9 mouse cellular contexts compared by ENCODE assay signal in genomic region chr7:110728876-110729275, GRCm38 (mm10). TPM values are rescaled to one million over a fixed set of nuclear protein-coding genes. Genes with fewer than 3 reads are reported as not detected.
A peak's percentile ranks its signal among the peaks of the same experiment; 100 is the strongest.
DNase-seq lines count a peak whose midpoint lies in the region; ATAC-seq and TF ChIP-seq lines count a peak whose summit lies in the region.
"Had no signal": no experiment of that assay in that cellular context is flagged by ENCODE, and none has a peak within 500 bp of the region (broad histone marks: within the 10 kb centered on the region; RNA-seq: fewer than 3 reads in every experiment).

No protein-coding gene starts in this region.

- H3K36me3 ChIP-seq in ES-Bruce4 (ENCODE audit: control insufficient read depth, insufficient read depth, low read length, poor library complexity, severe bottlenecking) = no peaks in the 10 kb centered on the region
- no peaks in the 10 kb centered on the region for H3K36me3 ChIP-seq in neural tube, embryonic 15.5 days

- TF ChIP-seq CTCF in layer of hippocampus, adult 2 months (conservative IDR thresholded peaks at IDR 0.05) = peak; percentile 76
- TF ChIP-seq CTCF in ES-Bruce4 (IDR thresholded peaks at IDR 0.05; ENCODE audit: low read depth, low read length) = peak; percentile 29

- no peak overlapping the region for H3K4me3 ChIP-seq in layer of hippocampus, adult 2 months
- H3K4me3 ChIP-seq in ES-Bruce4 (ENCODE audit: low read depth, low read length) = no peak overlapping the region
- H3K4me3 ChIP-seq in neural tube, embryonic 15.5 days (replicated peaks) = no peak overlapping the region
- H3K4me3 ChIP-seq: erythroblast, embryonic 14.5 days had no signal

- no peak for TF ChIP-seq POLR2A in ES-Bruce4 (IDR thresholded peaks at IDR 0.05; ENCODE audit: insufficient read depth, low read length)

- DNase-seq in layer of hippocampus, adult 2 months (ENCODE audit: low spot score in 2 of 2) = peak in 1 of 2 experiments; percentile 12
- DNase-seq in layer of hippocampus, adult 9-10 months (ENCODE audit: low spot score) = no peak
- DNase-seq in adrenal gland, postnatal 25 days = peak; percentile 27
- peak; percentile 20 for DNase-seq in induced T-regulatory cell, adult 2 months (ENCODE audit: low read depth)
- DNase-seq in heart, postnatal 36 days = no peak

- WGBS in neural tube, embryonic 15.5 days = 50% methylated on average over 3 of the region's 3 CpGs

- intact Hi-C loops in heart, postnatal 36 days (cut with DNase I) = loop anchor here (2.0 to 5.0 kb wide), 2 partner anchors 198 to 286 kb away; no protein-coding TSS in a partner anchor

- no peaks in the 10 kb centered on the region for H3K27me3 ChIP-seq in ES-Bruce4 (ENCODE audit: control insufficient read depth, insufficient read depth, low read length, poor library complexity, severe bottlenecking)
- H3K27me3 ChIP-seq in neural tube, embryonic 15.5 days (replicated peaks) = no peaks in the 10 kb centered on the region

- H3K4me1 ChIP-seq in ES-Bruce4 (ENCODE audit: control insufficient read depth, insufficient read depth, low read length) = peaks cover 9% of the 10 kb centered on the region
- peaks cover 8% of the 10 kb centered on the region for H3K4me1 ChIP-seq in neural tube, embryonic 15.5 days

- no peaks in the 10 kb centered on the region for H3K9me3 ChIP-seq in ES-Bruce4 (replicated peaks; ENCODE audit: control insufficient read depth, insufficient read depth, low read length, poor library complexity, severe bottlenecking)
- no peaks in the 10 kb centered on the region for H3K9me3 ChIP-seq in neural tube, embryonic 15.5 days (replicated peaks)

- no peak for TF ChIP-seq EP300 in ES-Bruce4 (IDR thresholded peaks at IDR 0.05; ENCODE audit: insufficient read depth, low read depth, low read length)

- H3K9ac ChIP-seq in ES-Bruce4 (ENCODE audit: low read depth, poor library complexity, severe bottlenecking) = 0 out of 2 replicates have a peak overlapping the region, but pooled peaks have one; percentile 6
- H3K9ac ChIP-seq in neural tube, embryonic 15.5 days (replicated peaks) = no peak overlapping the region

- H3K4me2 ChIP-seq in neural tube, embryonic 15.5 days = no peak overlapping the region

- ATAC-seq in neural tube, embryonic 15.5 days (ENCODE audit: low FRiP score) = no peak; the same call in 1 of the 2 replicates
- ATAC-seq in erythroblast, adult 5-6 weeks (replicated peaks; ENCODE audit: low FRiP score, poor library complexity, severe bottlenecking) = no peak

- peak overlapping the region; percentile 28; the same call in 1 of the 2 replicates for H3K27ac ChIP-seq in layer of hippocampus, adult 2 months
- no peak overlapping the region for H3K27ac ChIP-seq in ES-Bruce4 (ENCODE audit: insufficient read depth, low read length)
- H3K27ac ChIP-seq in neural tube, embryonic 15.5 days (replicated peaks) = 0 out of 2 replicates have a peak overlapping the region, but pooled peaks have one; percentile 23

RNA-seq across cellular contexts. Expression of gene Ampd3, which starts 39.1 kb away (rescaled TPM):
- 10 to 100 TPM; 20.8 to 25.1 TPM for total RNA-seq in layer of hippocampus, adult 2 months (2021)
- 2.4 and 3.1 TPM in 2 replicates for polyA plus RNA-seq in ES-Bruce4 (2011; ENCODE audit: insufficient read depth, insufficient read length, low read depth, missing spikeins)
- total RNA-seq in adrenal gland, postnatal 25 days (2021) = 18.9 and 24.6 TPM in 2 replicates
- 12.0 and 12.6 TPM in 2 replicates for polyA plus RNA-seq in neural tube, embryonic 15.5 days (2015; fragmentation: Nextera tagmentation; extraction: Ambion mirVana)
- total RNA-seq in erythroblast, adult 5-6 weeks (2015; ENCODE audit: low replicate concordance) = 50.7 and 52.0 TPM in 2 replicates
- 53.8 and 57.6 TPM in 2 replicates for total RNA-seq in erythroblast, adult 5-6 weeks (2017; ENCODE audit: low replicate concordance)
- 10 to 100 TPM; 31.5 to 45.8 TPM for total RNA-seq in heart, postnatal 36 days (2021)

Comparison
In these comparisons a context has a peak if more than half of its experiments do, and no peak if none do; other contexts are left out.
1. DNase-seq: peak in adrenal gland, postnatal 25 days (single experiment) and induced T-regulatory cell, adult 2 months (single experiment); none in layer of hippocampus, adult 9-10 months (single experiment) and heart, postnatal 36 days (0 of 2).